Mouse (Mus musculus) CD8-positive naive resting alpha-beta T cell, adult 2 months (primary cell): ENCODE data around the gene Npepps.
"Not testable (repeated sequence)": the region's sequence is repeated elsewhere in the genome, so short reads cannot be mapped to it uniquely, and the experiment has no call there.

Experiments used
- DNase-seq, 2 experiments: peaks; one replicate each; pipeline ENCODE4 v3.0.0; 2022; ENCODE audit warnings: low read depth in 2 of 2, low spot score in 2 of 2

Gene Npepps

DNA sequence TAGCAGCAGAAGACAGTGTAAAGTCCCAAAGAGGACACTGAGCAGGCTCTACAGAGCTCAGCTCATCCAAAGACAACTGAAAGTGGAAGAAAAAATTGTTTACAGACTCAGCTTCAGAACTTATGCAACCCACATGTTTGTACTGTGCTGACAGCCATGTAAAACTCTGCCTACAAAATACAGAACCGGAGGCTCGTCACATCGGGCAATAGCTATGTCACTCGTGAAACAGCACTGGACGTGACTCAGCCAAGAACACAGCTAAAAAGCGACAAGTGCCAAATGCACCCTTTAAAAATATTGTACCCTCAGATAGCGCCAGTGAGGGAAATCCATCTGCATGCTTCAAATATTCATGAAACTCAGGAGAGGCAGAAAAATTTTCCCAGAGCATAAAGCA lies 39.1 kb downstream of the Npepps start:
- DNase-seq: no peak

- no peak for DNase-seq
Observed at GRCm38 (mm10) chr11:97237976-97238375, 42.5 kb downstream of the Npepps start.

- DNase-seq: no peak
Observed at GRCm38 (mm10) chr11:97232436-97232835, 48.0 kb downstream of the Npepps start.

- DNase-seq: no peak
Observed at GRCm38 (mm10) chr11:97229396-97229795, 51.0 kb downstream of the Npepps start.

DNA sequence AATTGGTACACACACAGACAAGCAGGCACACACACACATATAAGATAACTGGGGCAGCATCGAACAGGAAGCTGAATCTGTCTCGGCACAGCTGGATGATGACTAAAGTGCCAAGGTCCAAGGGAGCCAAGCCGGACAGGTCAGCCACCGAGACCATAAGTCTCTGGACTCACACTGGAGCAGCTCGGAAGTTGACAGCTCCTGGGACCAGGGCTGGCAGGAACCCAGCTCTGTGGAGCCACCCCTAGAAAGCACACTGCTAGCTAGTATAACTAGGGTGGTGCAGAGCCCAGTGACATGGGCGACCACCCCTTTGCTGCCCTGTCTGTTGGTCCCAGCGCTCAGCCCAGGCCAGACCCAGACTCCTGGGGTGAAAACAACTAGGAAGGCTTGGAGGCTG lies 51.5 kb downstream of the Npepps start:
- no peak for DNase-seq

- DNase-seq: no peak
Observed at GRCm38 (mm10) chr11:97226131-97226530, 54.3 kb downstream of the Npepps start.

GRCm38 (mm10) chr11:97223485-97223884 lies 57.0 kb downstream of the Npepps start:
- no peak for DNase-seq

GRCm38 (mm10) chr11:97221611-97222010 lies 58.8 kb downstream of the Npepps start:
- no peak for DNase-seq

DNA sequence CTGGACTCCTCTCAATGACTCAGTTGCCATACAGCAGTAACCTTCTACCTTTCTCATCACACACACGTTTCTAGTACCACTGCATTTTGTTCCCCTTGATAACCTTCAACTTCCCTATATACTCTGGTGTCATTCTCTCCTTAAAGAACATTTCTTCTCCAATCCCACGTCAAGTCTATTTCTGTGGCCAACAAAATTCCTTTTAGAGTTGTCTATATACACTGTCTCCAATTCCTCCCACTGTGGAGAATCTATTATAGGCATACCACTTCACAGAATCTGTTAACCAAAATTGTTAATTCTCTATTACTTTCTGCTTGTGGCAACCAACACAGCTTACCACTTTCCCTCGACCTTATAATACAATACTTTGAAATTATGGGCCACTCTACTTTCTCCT lies 60.2 kb downstream of the Npepps start:
- DNase-seq: no peak

- DNase-seq: no peak
Observed at GRCm38 (mm10) chr11:97214411-97214810, 66.0 kb downstream of the Npepps start.

GRCm38 (mm10) chr11:97210728-97211400 lies 69.6 kb downstream of the Npepps start:
- DNase-seq: no peak

- no peak for DNase-seq
Observed at GRCm38 (mm10) chr11:97207011-97207422, 73.4 kb downstream of the Npepps start.

DNA sequence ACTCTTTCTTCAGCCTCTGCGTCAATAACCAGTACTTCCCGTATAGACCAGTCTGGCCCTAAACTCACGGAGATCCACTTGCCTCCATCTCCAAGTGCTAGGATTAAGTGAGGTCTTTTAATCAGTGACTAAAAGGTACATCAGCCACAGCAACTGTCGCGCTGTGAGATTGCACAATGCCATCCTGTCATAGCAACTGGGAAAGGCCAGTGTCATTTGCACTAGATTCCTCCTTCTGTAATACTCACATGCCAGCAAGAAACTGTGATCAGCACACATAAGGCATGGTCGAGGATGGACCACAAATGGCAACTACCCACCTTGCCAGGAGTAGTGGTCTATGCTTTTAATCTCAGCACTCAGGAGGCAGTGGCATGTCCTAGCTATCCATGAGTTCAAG lies 80.9 kb downstream of the Npepps start:
- DNase-seq: no peak

GRCm38 (mm10) chr11:97198601-97199000 lies 81.8 kb downstream of the Npepps start:
- peak; percentile 50 to 67 for DNase-seq

DNA sequence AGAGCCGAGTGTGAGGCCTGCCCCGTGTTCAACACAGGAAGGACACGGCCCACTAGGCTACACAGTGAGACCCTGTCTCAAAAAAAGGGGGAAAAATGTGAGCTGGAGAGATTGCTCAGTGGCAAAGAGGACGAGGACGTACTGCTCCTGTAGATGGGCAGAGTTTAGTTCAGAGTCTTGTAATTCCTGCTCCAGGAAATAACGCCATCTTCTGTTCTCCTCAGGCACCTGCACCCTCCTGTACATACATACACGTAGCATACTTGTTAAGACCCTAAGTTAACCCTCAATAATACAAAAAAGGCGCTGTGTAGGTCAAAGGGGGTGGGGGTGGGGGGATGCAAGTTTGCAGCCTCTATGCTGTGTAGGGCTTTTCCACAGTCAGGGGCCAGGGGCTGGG lies 83.4 kb downstream of the Npepps start:
- DNase-seq: no peak

DNA sequence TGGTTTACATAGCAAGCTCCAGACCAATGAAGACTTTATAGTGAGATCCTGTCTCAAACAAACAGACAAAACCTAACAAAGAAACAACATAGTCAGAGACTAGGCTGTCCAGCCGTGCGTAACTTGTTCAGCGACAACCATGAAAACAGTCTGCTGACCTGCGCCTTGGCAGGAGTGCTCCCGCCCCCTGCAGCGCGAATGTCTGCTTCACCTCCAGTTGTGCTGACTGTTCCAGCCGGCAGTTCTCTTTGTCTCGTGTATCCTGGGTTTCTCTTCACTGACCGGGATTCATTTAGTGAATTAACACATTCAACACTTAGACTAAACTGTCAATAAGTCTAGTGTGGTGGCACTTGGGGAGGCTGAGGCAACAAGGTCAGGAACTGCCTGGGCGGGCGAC lies 83.9 kb downstream of the Npepps start:
- no peak for DNase-seq

GRCm38 (mm10) chr11:97192621-97192951 lies 87.9 kb downstream of the Npepps start:
- no peak for DNase-seq

DNA sequence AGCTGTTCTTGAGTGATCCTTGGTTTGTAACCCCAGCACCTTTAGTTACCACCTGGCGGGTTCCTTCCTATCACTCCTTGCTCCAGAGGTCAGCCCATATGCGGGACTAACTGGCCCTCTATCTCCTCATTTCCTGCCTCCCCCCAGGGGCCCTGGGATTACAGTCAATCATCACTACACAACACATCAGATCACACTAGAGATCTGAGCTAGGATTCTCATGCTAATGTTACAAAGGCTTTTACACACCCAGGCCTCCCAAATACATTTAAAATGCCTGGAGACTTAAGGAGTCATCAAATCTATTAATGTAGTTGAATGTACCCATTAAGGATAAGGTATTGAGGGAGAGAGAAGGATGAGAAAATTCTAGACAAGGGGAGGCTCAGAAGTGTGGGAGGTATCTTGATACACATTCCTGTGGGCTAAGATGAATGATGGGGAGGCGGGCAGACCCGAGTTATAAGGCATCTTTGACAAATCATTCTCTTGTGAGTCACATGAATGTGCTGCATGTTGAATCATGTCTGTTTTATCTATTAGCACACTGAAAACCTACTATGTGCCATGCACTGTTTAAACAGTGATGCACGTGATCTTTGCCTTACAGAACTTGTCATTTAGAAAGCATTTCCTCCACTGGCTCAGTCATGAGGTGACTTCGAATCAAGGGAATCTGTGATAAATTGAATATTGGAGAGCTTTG lies 88.4 kb downstream of the Npepps start:
- DNase-seq: no peak

DNA sequence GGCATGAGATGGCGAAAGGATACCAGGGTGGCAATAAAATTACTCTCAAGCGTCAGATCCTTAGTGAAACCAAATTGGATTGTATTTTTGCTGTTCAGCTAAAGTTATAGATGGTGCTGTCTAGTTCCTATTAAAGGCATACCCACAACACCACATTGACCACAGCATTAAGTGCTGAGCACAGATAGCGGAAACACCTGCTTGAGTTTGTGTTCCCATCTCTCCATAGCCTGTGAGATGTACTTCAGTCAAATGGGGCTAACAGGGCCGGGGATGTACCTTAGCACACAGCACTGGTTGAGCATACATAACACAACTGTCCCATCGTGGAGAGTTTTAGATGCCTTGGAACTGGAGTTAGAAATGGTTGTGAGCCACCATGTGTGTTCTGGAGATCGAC lies 89.4 kb downstream of the Npepps start:
- DNase-seq: no peak

- DNase-seq: not testable (repeated sequence)
Observed at GRCm38 (mm10) chr11:97189645-97190044, 90.8 kb downstream of the Npepps start.

- DNase-seq: no peak
Observed at GRCm38 (mm10) chr11:97189231-97189630, 91.2 kb downstream of the Npepps start.

DNA sequence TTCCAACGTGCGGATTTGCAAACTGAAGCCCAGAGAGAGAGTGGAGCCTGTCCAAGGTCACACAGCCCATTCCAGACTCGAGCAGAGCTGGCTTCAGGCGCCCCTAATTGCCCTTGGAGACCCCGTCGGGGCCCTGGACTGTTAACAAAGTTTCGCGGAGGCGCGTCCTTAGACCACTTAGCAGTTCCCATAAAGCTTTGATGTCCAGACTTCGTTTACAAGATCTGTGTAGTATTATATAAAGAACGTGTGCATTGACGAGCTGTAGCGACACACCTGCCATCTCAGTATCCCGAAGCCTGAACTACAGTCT lies 91.8 kb downstream of the Npepps start:
- DNase-seq: no peak
